8 mouse cellular contexts compared by ENCODE assay signal in the genomic region with DNA sequence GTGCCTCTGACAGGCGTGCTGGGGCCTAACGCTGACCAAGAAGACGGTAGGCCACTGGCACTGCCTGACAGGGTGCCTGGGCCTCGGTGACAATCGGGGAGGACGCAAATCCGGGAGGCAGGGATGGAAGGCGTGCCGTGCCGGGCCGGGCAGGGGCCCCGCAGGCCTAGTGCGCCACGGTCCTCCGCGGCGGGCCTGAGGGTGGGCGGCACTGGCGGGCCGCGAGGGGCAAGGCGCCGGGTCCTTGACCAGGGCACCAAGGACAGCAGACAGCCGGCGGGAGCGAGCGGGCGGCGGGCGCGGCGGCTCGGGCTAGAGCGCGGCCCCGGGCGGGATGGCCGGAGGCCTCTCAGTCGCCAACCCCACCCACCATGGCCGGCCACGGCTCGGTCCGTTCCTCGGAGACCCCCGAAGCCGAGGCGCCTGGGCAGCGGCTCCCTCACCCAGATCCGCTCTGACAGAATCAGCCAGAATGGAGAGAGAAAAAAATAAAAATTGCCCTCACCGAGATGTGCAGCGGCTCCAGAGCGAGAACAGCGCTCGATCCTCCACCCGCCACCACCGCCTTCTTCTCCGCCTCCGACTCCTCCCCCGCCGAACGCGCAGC. TPM values are rescaled to one million over a fixed set of nuclear protein-coding genes. Genes with fewer than 3 reads are reported as not detected.
A peak's percentile ranks its signal among the peaks of the same experiment; 100 is the strongest.
DNase-seq lines count a peak whose midpoint lies in the region; ATAC-seq lines count a peak whose summit lies in the region.

No protein-coding gene starts in this region.

- no peaks in the 10 kb centered on the region for H3K27me3 ChIP-seq in heart, embryonic 10.5 days (ENCODE audit: insufficient read depth, poor library complexity, severe bottlenecking)
- no peaks in the 10 kb centered on the region for H3K27me3 ChIP-seq in hindbrain, embryonic 16.5 days (replicated peaks; ENCODE audit: control insufficient read depth, insufficient read depth, low read length)
- no peaks in the 10 kb centered on the region for H3K27me3 ChIP-seq in midbrain, embryonic 11.5 days (ENCODE audit: control insufficient read depth, insufficient read depth, low read length)

- peak; percentile 79 for DNase-seq in heart, embryonic 10.5 days (ENCODE audit: low spot score)
- DNase-seq in heart, postnatal 4 days, result no peak
- DNase-seq in 3134 (ENCODE audit: extremely low read depth, insufficient read length, low spot score), result peak; percentile 83
- DNase-seq in midbrain, embryonic 11.5 days (ENCODE audit: low spot score, missing footprints), result peak; percentile 96
- no peak for DNase-seq in layer of hippocampus, adult 9-10 months (ENCODE audit: low spot score)
- DNase-seq in spleen, adult 18-20 months, result no peak

- peaks cover 11% of the 10 kb centered on the region; the same call in 1 of the 2 replicates for H3K4me1 ChIP-seq in heart, embryonic 10.5 days
- peaks cover 3% of the 10 kb centered on the region for H3K4me1 ChIP-seq in brown adipose tissue, adult 24 weeks (ENCODE audit: control insufficient read depth, insufficient read depth, insufficient read length, low read length)
- peaks cover 13% of the 10 kb centered on the region for H3K4me1 ChIP-seq in hindbrain, embryonic 16.5 days (ENCODE audit: control insufficient read depth, insufficient read depth, low read depth, low read length)
- H3K4me1 ChIP-seq in midbrain, embryonic 11.5 days (ENCODE audit: control insufficient read depth, insufficient read depth, low read length), result peaks cover 9% of the 10 kb centered on the region; the same call in 1 of the 2 replicates

- no peak; the same call in 1 of the 2 replicates for ATAC-seq in hindbrain, embryonic 16.5 days
- ATAC-seq in midbrain, embryonic 11.5 days (ENCODE audit: low FRiP score), result peak; percentile 65

- 0 out of 2 replicates have a peak, but pooled peaks cover 10% of the 10 kb centered on the region for H3K36me3 ChIP-seq in heart, embryonic 10.5 days
- H3K36me3 ChIP-seq in hindbrain, embryonic 16.5 days (ENCODE audit: control insufficient read depth, insufficient read depth, low read length), result no peaks in the 10 kb centered on the region
- no peaks in the 10 kb centered on the region for H3K36me3 ChIP-seq in midbrain, embryonic 11.5 days (ENCODE audit: control insufficient read depth, insufficient read depth, low read length)

- no peaks in the 10 kb centered on the region for H3K9me3 ChIP-seq in heart, embryonic 10.5 days
- H3K9me3 ChIP-seq in hindbrain, embryonic 16.5 days (ENCODE audit: control insufficient read depth, low read length), result no peaks in the 10 kb centered on the region
- no peaks in the 10 kb centered on the region for H3K9me3 ChIP-seq in midbrain, embryonic 11.5 days (ENCODE audit: control insufficient read depth, low read length)

- H3K4me2 ChIP-seq in hindbrain, embryonic 16.5 days (ENCODE audit: low read length), result peak overlapping the region; percentile 50
- H3K4me2 ChIP-seq in midbrain, embryonic 11.5 days, result peak overlapping the region; percentile 65

- under 1% methylated on average over 60 of the region's 62 CpGs for WGBS in heart, embryonic 10.5 days
- WGBS in hindbrain, embryonic 16.5 days, result under 1% methylated on average over 60 of the region's 62 CpGs
- under 1% methylated on average over 47 of the region's 62 CpGs for WGBS in midbrain, embryonic 11.5 days

- peak overlapping the region; percentile 79 for H3K4me3 ChIP-seq in heart, embryonic 10.5 days
- peak overlapping the region; percentile 84 for H3K4me3 ChIP-seq in brown adipose tissue, adult 24 weeks (ENCODE audit: insufficient read depth, low read depth, low read length)
- peak overlapping the region; percentile 99 for H3K4me3 ChIP-seq in hindbrain, embryonic 16.5 days (ENCODE audit: low read length)
- H3K4me3 ChIP-seq in midbrain, embryonic 11.5 days (ENCODE audit: low read depth, low read length), result peak overlapping the region; percentile 95

- H3K27ac ChIP-seq in heart, embryonic 10.5 days, result peak overlapping the region; percentile 94
- H3K27ac ChIP-seq in brown adipose tissue, adult 24 weeks (replicated peaks; ENCODE audit: low read depth, low read length), result peak overlapping the region; percentile 76
- peak overlapping the region; percentile 99 for H3K27ac ChIP-seq in hindbrain, embryonic 16.5 days (ENCODE audit: low read depth, low read length)
- peak overlapping the region; percentile 96 for H3K27ac ChIP-seq in midbrain, embryonic 11.5 days (ENCODE audit: low read depth, low read length)

- H3K9ac ChIP-seq in hindbrain, embryonic 16.5 days (ENCODE audit: low read depth, low read length), result peak overlapping the region; percentile 100
- H3K9ac ChIP-seq in midbrain, embryonic 11.5 days (ENCODE audit: low read length), result peak overlapping the region; percentile 95

RNA-seq across cellular contexts. Expression of a gene that starts 0.3 kb away (rescaled TPM):
- 70.9 and 85.2 TPM in 2 replicates for polyA plus RNA-seq in heart, embryonic 10.5 days (2016; fragmentation: Nextera tagmentation; extraction: Ambion mirVana)
- 100 to 1,000 TPM; 141 to 149 TPM for total RNA-seq in heart, postnatal 4 days (2021)
- 34.5 and 42.5 TPM in 2 replicates for polyA plus RNA-seq in brown adipose tissue, adult 24 weeks (2012; ENCODE audit: insufficient read depth, insufficient read length, missing spikeins)
- polyA plus RNA-seq in hindbrain, embryonic 16.5 days (2015; fragmentation: Nextera tagmentation; extraction: Ambion mirVana), result 213 and 218 TPM in 2 replicates
- 83.6 and 95.4 TPM in 2 replicates for polyA plus RNA-seq in midbrain, embryonic 11.5 days (2014; fragmentation: Nextera tagmentation; extraction: Ambion mirVana)

Comparison
In these comparisons a context has a peak if more than half of its experiments do, and no peak if none do; other contexts are left out.
1. DNase-seq: peak in heart, embryonic 10.5 days (single experiment), 3134 (single experiment) and midbrain, embryonic 11.5 days (single experiment); none in heart, postnatal 4 days (single experiment), layer of hippocampus, adult 9-10 months (single experiment) and spleen, adult 18-20 months (0 of 2).
2. Peak in every context shown above with its lines, with median percentiles within 50 percentile points of each other: H3K27ac ChIP-seq and H3K4me3 ChIP-seq.